Mouse (Mus musculus) forebrain, embryonic 13.5 days (tissue): ENCODE measurements around the gene Ptger3. TPM values are rescaled to one million over a fixed set of nuclear protein-coding genes. Genes with fewer than 3 reads are reported as not detected.

Source experiments
- ATAC-seq: fragments of 200-750 bp; cut with Nextera tagmentation; 2 replicates; pipeline ENCODE4 v1.8.0; 2017
- H3K27ac ChIP-seq: fragments of 300-500 bp; sonication (generic); 2 replicates; pipeline ENCODE4 v1.5.1; 2015; ENCODE audit warnings: inconsistent platforms, mild to moderate bottlenecking, moderate library complexity
- H3K27me3 ChIP-seq: fragments of 300-500 bp; sonication (generic); 2 replicates; pipeline ENCODE4 v1.6.1; 2015; ENCODE audit warnings: mild to moderate bottlenecking, inconsistent platforms
- H3K36me3 ChIP-seq: fragments of 300-500 bp; sonication (generic); 2 replicates; pipeline ENCODE4 v1.6.1; 2015; ENCODE audit warnings: mild to moderate bottlenecking, inconsistent platforms; ENCODE audit not compliant: poor library complexity, severe bottlenecking
- H3K4me1 ChIP-seq: fragments of 300-500 bp; sonication (generic); 2 replicates; pipeline ENCODE4 v1.6.1; 2015; ENCODE audit warnings: inconsistent platforms
- H3K4me2 ChIP-seq: fragments of 300-500 bp; sonication (generic); 2 replicates; pipeline ENCODE4 v1.6.1; 2015; ENCODE audit warnings: inconsistent platforms, mild to moderate bottlenecking, moderate library complexity
- H3K4me3 ChIP-seq: fragments of 300-500 bp; sonication (generic); 2 replicates; pipeline ENCODE4 v1.5.1; 2015; ENCODE audit warnings: mild to moderate bottlenecking, inconsistent platforms
- H3K9ac ChIP-seq: fragments of 300-500 bp; sonication (generic); 2 replicates; pipeline ENCODE4 v1.6.1; 2015; ENCODE audit warnings: mild to moderate bottlenecking, inconsistent platforms
- H3K9me3 ChIP-seq: fragments of 300-500 bp; sonication (generic); replicated peaks from 2 replicates; pipeline ENCODE4 v1.6.1; 2016; ENCODE audit warnings: inconsistent platforms
- WGBS: fragments of 180-500 bp; shearing (Covaris S2); methylation state at CpG from one replicate; pipeline ENCODE4 v1.1.7; 2015; 5-methylcytosine and 5-hydroxymethylcytosine counted together
- polyA plus RNA-seq: library from polyadenylated mRNA; unstranded; fragments of >200 nt; fragmentation: Nextera tagmentation; extraction: Ambion mirVana; gene quantifications from 2 replicates; pipeline ENCODE4 v1.2.1, GENCODE M21; 2015

The Ptger3 gene
- polyA plus RNA-seq: 0.93 and 1.1 TPM in 2 replicates

DNA sequence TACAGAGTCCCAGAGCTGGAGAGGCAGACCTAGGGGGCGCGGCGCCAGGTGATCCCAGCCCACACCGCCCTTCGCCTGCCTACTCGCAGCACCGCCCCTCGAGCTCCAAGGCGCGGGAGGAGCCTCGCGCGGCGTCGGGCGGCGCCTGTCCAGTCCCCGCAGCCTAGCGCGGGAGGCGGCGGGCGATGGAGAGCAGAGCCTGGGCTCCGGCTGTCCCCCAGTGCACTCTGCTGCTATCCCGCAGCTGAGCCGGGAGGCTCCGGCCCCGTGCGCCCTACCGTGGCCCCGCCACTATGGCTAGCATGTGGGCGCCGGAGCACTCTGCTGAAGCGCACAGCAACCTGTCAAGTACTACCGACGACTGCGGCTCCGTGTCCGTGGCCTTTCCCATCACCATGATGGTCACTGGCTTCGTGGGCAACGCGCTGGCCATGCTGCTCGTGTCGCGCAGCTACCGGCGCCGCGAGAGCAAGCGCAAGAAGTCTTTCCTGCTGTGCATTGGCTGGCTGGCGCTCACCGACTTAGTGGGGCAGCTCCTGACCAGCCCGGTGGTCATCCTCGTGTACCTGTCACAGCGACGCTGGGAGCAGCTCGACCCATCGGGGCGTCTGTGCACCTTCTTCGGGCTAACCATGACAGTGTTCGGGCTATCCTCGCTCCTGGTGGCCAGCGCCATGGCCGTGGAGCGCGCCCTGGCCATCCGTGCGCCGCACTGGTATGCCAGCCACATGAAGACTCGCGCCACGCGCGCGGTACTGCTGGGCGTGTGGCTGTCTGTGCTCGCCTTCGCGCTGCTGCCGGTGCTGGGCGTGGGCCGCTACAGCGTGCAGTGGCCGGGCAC is at the start of gene Ptger3:
TSS of gene Ptger3 (plus strand) at position 168 of the 841 bp plus-strand sequence.
- Histone ChIP-seq H3K4me1 (peaks cover 13% of the 10 kb centered on the region), H3K4me3 (peak within 1 kb of the TSS; percentile 49), H3K36me3 (no peaks in the 10 kb centered on the region), H3K4me2 (peak within 1 kb of the TSS; percentile 85), H3K27ac (no peak within 1 kb of the TSS), H3K9ac (peak within 1 kb of the TSS; percentile 50), H3K9me3 (no peaks in the 10 kb centered on the region), H3K27me3 (peaks cover 44% of the 10 kb centered on the region)
- peak; percentile 80 for ATAC-seq
- under 1% methylated on average over 69 of the region's 84 CpGs for WGBS

DNA sequence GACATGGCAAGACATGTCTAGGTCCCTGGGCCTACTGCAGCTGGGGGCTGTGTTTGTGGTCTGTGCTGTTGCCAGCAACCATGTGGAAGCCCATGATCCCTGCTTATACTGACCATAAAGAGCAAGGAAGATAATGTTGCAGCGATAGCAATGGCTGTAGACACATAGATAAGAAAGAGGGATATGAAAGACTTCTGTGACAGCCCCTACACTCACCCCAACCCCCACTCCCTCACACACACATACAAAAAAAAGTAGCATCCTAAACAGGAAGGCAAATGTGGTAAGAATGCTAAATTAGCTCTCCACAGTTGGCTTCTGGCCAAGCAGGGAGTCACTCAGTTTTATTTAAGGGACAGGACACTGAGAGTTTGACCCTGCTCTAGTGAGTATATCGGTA is 48.7 kb upstream of the Ptger3 start:
- Histone ChIP-seq H3K36me3 (no peaks in the 10 kb centered on the region), H3K9ac (no peak overlapping the region), H3K9me3 (no peaks in the 10 kb centered on the region), H3K4me2 (no peak overlapping the region), H3K27ac (no peak overlapping the region), H3K27me3 (peaks cover 3% of the 10 kb centered on the region; the same call in 1 of the 2 replicates), H3K4me1 (0 out of 2 replicates have a peak, but pooled peaks cover 5% of the 10 kb centered on the region), H3K4me3 (no peak overlapping the region)
- WGBS: 74% methylated on average over 2 of the region's 2 CpGs
- no peak for ATAC-seq

DNA sequence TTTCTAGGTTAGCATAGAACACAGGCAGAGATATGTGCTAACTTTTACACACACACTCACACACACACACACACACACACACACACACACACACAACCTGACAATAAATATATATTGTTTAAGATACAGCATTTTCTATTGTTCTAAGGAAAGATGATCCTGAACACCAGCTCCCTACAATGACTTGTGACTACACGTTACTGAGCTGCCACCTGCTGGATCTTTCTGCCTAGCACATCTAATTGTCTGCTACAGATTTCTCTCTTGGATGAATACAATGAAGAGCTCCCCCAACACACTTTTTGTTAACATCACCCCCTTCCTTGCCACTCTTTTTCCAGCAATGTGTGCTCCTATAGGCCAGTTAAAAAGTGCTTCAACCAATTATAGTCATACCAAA is 46.3 kb upstream of the Ptger3 start:
- Histone ChIP-seq H3K27me3 (peaks cover 18% of the 10 kb centered on the region), H3K27ac (no peak overlapping the region), H3K4me2 (no peak overlapping the region), H3K9ac (no peak overlapping the region), H3K4me3 (no peak overlapping the region), H3K4me1 (0 out of 2 replicates have a peak, but pooled peaks cover 5% of the 10 kb centered on the region), H3K36me3 (no peaks in the 10 kb centered on the region), H3K9me3 (no peaks in the 10 kb centered on the region)
- 5% methylated on average over 1 of the region's 1 CpGs for WGBS
- ATAC-seq: peak; percentile 66

DNA sequence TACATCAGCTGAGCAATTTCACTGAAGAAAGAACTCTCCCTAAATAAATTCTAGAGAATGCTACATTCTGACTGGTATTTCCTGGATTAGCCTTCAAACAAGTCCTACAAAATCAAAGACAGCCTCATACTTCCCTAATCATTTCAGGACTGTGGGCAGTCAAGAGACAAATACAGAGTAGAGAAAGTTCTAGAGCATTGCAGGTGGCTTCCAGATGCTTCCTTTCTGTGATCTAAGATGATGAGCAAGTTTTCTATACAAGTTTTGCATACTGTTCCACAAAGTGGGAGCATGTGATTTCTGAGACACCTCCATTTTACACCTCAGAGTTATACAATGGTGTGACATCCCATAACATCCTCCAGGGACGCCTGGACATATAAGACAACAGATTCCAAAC is 42.9 kb upstream of the Ptger3 start:
- Histone ChIP-seq H3K36me3 (no peaks in the 10 kb centered on the region), H3K27ac (no peak overlapping the region), H3K4me3 (no peak overlapping the region), H3K27me3 (peaks cover 27% of the 10 kb centered on the region), H3K9me3 (no peaks in the 10 kb centered on the region), H3K4me2 (no peak overlapping the region), H3K9ac (no peak overlapping the region), H3K4me1 (no peaks in the 10 kb centered on the region)
- WGBS: 53% methylated on average over 1 of the region's 1 CpGs
- no peak for ATAC-seq

DNA sequence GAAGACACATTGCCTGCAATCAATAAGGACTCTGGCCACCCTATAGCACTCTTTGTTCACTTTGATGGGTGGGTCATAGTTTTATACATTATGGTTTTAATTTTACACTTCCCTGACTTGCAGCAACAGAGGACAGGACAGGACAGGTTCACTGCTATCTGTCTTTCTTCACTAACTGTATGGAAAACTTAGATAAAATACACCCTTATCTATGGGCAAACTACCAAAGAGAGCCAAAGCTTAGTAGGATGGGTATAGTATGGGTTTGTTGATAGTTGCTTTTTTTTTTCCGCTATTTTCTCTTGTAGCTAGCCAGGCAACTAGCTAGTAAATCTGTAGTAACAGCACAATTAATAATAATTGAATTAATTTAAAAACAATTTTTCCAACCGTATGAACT is 35.1 kb upstream of the Ptger3 start:
- H3K27ac ChIP-seq: no peak overlapping the region
- H3K9me3 ChIP-seq: no peaks in the 10 kb centered on the region
- no peak overlapping the region for H3K9ac ChIP-seq
- ATAC-seq: no peak
- H3K27me3 ChIP-seq: peaks cover 50% of the 10 kb centered on the region
- H3K36me3 ChIP-seq: no peaks in the 10 kb centered on the region
- H3K4me1 ChIP-seq: peaks cover 14% of the 10 kb centered on the region
- no peak overlapping the region for H3K4me2 ChIP-seq
- WGBS: 76% methylated on average over 2 of the region's 2 CpGs
- no peak overlapping the region for H3K4me3 ChIP-seq

DNA sequence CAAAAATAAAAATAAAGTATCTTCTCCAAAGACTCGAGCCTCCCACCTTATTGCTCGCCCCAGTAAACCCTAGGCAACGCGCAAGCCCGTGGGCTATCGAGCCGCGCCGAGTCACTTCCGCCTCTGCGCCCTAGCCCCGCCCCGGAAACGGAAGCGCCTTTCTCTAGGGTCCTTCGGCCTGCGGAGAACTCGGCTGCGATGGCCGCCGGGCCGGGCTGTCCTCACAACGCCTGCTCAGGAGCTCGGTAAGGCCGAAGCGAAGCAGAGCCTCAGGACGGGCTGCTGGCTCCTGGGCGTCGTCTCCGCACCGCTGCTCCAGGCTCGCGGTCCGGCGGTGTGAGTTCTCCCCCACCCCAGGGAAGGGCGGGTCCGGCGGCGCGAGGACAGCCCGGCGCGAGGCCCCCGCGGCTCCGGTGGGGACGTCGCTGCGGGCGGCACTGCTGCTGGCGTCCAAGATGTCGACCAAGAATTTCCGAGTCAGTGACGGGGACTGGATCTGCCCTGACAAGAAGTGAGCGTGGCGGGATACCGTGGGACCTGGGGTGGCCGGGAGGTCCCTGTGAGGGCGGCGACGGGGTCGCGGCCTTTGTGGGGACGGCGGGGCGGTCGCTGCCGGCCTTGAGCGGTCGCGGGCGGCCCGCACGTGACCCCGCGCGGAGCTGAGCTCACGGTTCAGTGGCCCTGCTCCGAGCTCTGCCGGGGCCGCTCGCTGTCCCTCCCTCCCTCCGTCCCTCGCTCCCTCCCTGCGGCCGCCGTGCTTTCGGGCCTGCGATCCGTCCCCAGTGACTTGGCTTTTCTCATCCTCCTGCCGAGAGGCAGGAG is 32.5 kb upstream of the Ptger3 start, which contains the start of gene Zranb2:
TSS of gene Zranb2 (plus strand) at position 197 of the 822 bp plus-strand sequence.
- peaks cover 38% of the 10 kb centered on the region for H3K27me3 ChIP-seq
- H3K36me3 ChIP-seq: peaks cover 13% of the 10 kb centered on the region
- peak within 1 kb of the TSS; percentile 87 for H3K9ac ChIP-seq
- H3K9me3 ChIP-seq: no peaks in the 10 kb centered on the region
- peak within 1 kb of the TSS; percentile 77 for H3K4me3 ChIP-seq
- H3K4me1 ChIP-seq: peaks cover 15% of the 10 kb centered on the region
- peak within 1 kb of the TSS; percentile 89 for H3K27ac ChIP-seq
- peak; percentile 98 for ATAC-seq
- under 1% methylated on average over 85 of the region's 91 CpGs for WGBS
- peak within 1 kb of the TSS; percentile 70 for H3K4me2 ChIP-seq

DNA sequence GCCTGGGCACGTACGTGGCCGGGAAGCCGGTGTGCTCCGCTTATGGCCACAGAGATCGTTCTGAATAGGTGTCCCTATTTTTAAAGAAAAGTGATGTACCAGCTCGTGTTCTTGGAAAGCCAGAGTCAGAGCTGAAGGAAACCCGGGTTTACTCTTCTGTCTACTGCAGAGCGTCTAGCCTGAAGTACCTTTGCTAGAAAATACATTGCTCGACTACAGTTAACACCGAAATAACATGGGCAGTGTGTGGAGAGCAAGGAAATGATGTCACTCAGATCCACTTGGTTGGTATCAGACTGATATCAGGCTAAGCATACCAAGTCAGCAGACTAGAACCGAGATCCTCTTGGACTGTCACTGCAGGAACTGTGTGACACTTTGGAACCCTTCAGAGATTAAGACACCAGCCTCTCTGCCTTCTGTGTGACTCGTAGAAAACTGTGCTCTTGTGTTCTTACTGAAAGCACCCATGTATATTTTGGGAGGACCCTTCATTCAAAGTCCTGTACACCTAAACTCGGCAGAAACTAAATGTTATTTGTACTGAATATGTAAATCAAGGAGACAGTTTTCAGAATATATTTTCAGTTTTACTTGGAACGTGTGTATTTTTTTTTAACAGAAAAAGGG is 31.8 kb upstream of the Ptger3 start:
- peaks cover 20% of the 10 kb centered on the region for H3K36me3 ChIP-seq
- H3K4me1 ChIP-seq: peaks cover 15% of the 10 kb centered on the region
- H3K9ac ChIP-seq: peak overlapping the region; percentile 87
- peak overlapping the region; percentile 77 for H3K4me3 ChIP-seq
- H3K9me3 ChIP-seq: no peaks in the 10 kb centered on the region
- WGBS: 3% methylated on average over 15 of the region's 15 CpGs
- H3K27ac ChIP-seq: peak overlapping the region; percentile 89
- peaks cover 31% of the 10 kb centered on the region for H3K27me3 ChIP-seq
- ATAC-seq: peak; percentile 14
- H3K4me2 ChIP-seq: peak overlapping the region; percentile 70

DNA sequence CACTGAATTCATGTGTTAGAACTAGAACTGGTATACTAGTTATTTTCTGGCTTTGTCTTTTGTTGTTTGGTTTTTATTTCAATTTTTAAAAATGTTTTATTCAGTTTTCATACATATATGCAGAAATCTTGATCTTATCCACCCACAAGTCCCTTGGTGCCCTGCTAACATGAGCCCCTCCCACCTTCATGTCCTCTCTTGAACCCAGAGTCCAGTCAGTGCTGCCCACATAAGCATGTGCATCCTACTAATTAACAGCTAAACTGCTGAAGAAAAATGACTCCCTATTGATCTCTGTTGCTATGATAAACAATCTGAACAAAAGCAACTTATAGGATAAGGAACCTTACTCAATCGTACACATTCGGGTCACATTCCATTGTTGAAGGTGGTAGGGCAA is 17.4 kb upstream of the Ptger3 start:
- Histone ChIP-seq H3K27me3 (no peaks in the 10 kb centered on the region), H3K9me3 (no peaks in the 10 kb centered on the region), H3K36me3 (peaks cover 45% of the 10 kb centered on the region), H3K4me3 (no peak overlapping the region), H3K9ac (no peak overlapping the region), H3K27ac (no peak overlapping the region; the same call in 1 of the 2 replicates), H3K4me1 (no peaks in the 10 kb centered on the region), H3K4me2 (no peak overlapping the region)
- no peak for ATAC-seq
- 96% methylated on average over 2 of the region's 2 CpGs for WGBS

DNA sequence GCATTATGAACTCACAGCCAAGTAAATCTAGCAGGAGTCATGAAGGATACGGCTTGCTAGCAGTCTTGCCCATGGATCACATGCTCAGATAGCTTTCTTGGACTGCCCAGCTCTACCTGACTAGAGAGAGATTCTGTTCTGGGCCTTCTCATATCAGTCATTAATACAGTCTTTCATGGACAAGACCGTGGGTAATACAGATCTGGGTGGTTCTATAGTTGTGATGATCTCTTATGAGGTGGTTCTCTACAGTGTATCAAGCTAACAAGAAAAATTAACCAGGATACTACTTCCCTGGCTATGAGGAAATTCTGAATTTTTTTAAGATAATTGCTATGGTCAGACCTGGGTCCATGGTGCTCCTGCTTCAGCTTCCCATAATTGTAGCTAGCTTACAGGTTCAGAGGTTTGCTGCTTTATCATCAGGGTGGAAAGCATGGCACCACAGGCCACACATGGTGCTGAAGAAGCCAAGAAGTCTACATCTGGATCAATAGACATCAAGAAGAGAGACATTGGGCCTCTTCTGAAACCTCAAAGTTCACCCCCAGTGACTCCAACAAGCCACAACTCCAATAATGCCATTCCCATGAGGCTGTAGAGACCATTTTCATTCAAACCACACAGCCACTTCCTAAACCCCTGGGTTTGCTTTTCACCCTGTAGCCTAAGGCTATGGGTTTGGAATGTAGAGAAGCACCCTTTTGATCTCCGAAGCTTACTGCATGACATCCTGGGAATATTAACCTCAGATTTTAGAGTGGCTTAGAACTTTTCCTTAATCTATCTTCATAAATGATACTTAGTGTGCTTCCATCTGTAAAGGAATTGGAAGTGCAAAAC is 16.7 kb upstream of the Ptger3 start:
- whole genome bisulfite sequencing: 94% methylated on average over 3 of the region's 3 CpGs
- H3K27me3 ChIP-seq: no peaks in the 10 kb centered on the region
- no peaks in the 10 kb centered on the region for H3K9me3 ChIP-seq
- H3K27ac ChIP-seq: no peak overlapping the region; the same call in 1 of the 2 replicates
- H3K4me3 ChIP-seq: no peak overlapping the region
- peaks cover 39% of the 10 kb centered on the region for H3K36me3 ChIP-seq
- no peak overlapping the region for H3K4me2 ChIP-seq
- no peak for ATAC-seq
- no peak overlapping the region for H3K9ac ChIP-seq
- H3K4me1 ChIP-seq: no peaks in the 10 kb centered on the region

DNA sequence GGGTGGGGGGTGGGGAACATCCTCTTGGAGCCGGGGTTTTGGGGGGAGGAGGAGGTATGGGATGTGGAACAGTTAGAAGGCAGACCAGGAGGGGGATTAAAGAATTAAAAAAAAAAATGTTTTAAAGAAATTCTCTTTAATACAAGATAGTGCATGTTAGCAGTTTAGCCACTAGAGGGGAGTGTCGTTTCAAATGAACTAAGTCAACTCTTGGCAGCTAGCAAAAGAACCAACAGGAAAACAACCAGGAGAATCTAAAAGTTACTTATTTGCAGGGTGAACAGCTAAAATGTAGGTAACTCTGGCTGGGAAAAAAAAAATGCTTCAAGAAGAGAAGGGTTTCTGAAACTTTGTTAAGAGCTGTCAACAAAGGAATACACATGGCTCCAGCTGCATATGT is 1.5 kb upstream of the Ptger3 start:
- peak; percentile 22; the same call in 1 of the 2 replicates for ATAC-seq
- Histone ChIP-seq H3K9ac (no peak overlapping the region), H3K4me3 (no peak overlapping the region), H3K4me1 (peaks cover 13% of the 10 kb centered on the region), H3K36me3 (no peaks in the 10 kb centered on the region), H3K4me2 (no peak overlapping the region), H3K9me3 (no peaks in the 10 kb centered on the region), H3K27ac (no peak overlapping the region), H3K27me3 (peaks cover 44% of the 10 kb centered on the region)
- WGBS: 8% methylated on average over 2 of the region's 2 CpGs

DNA sequence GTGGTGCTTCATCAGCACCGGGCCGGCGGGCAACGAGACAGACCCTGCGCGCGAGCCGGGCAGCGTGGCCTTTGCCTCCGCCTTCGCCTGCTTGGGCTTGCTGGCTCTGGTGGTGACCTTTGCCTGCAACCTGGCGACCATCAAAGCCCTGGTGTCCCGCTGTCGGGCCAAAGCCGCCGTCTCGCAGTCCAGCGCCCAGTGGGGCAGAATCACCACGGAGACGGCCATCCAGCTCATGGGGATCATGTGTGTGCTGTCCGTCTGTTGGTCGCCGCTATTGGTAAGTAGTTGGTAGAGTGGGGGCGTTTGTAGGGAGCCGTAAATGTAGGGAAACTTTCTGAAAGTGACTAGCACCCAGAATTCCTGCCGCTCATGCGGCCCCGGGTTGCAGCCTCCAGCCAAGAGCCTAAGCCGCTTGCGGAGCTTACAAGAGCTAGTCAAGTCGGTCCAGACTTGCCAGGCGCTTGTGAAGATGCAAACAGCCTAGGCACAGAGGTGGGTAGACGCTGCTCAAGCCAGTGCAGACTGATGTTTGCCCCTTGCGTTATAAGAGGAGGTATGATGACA is 957 bp downstream of the Ptger3 start:
- peak overlapping the region; percentile 49 for H3K4me3 ChIP-seq
- peak overlapping the region; percentile 85 for H3K4me2 ChIP-seq
- H3K36me3 ChIP-seq: no peaks in the 10 kb centered on the region
- ATAC-seq: peak; percentile 28; the same call in 1 of the 2 replicates
- no peak overlapping the region for H3K27ac ChIP-seq
- peak overlapping the region; percentile 50 for H3K9ac ChIP-seq
- peaks cover 13% of the 10 kb centered on the region for H3K4me1 ChIP-seq
- H3K9me3 ChIP-seq: no peaks in the 10 kb centered on the region
- 2% methylated on average over 34 of the region's 34 CpGs for WGBS
- peaks cover 44% of the 10 kb centered on the region for H3K27me3 ChIP-seq
